Mouse (Mus musculus) liver, adult 2 months (tissue): ENCODE results near the gene Tbl1x. TPM values are rescaled to one million over a fixed set of nuclear protein-coding genes. Genes with fewer than 3 reads are reported as not detected.

Experiments used
- DNase-seq: peaks from one replicate; pipeline ENCODE4 v3.0.0-alpha.2; 2011; ENCODE audit warnings: low read depth, low spot score; ENCODE audit errors: extremely low read depth
- H3K27ac ChIP-seq: fragments of 200-500 bp; replicated peaks from 2 replicates; pipeline ENCODE4 v1.5.1; 2012; ENCODE audit warnings: low read depth, mild to moderate bottlenecking, control low read depth, inconsistent platforms, low read length; ENCODE audit not compliant: insufficient read depth
- H3K27me3 ChIP-seq: fragments of 200-500 bp; 2 replicates; pipeline ENCODE4 v1.6.1; 2012; ENCODE audit warnings: mild to moderate bottlenecking, moderate library complexity, low read length, inconsistent platforms; ENCODE audit not compliant: control insufficient read depth, insufficient read depth
- H3K36me3 ChIP-seq: fragments of 200-500 bp; 2 replicates; pipeline ENCODE4 v1.6.1; 2012; ENCODE audit warnings: low read length, inconsistent platforms; ENCODE audit not compliant: control insufficient read depth, insufficient read depth
- H3K4me1 ChIP-seq: fragments of 200-500 bp; 2 replicates; pipeline ENCODE4 v1.6.1; 2011; ENCODE audit warnings: low read length; ENCODE audit not compliant: control insufficient read depth, insufficient read depth
- H3K4me3 ChIP-seq: fragments of 200-500 bp; 2 replicates; pipeline ENCODE4 v1.5.1; 2011; ENCODE audit warnings: low read depth, mild to moderate bottlenecking, control low read depth, low read length, moderate library complexity; ENCODE audit not compliant: insufficient read depth
- H3K79me2 ChIP-seq: fragments of 200-500 bp; 2 replicates; pipeline ENCODE4 v1.6.1; 2012; ENCODE audit warnings: inconsistent platforms, mild to moderate bottlenecking, low read length, moderate library complexity; ENCODE audit not compliant: control insufficient read depth, insufficient read depth
- H3K9ac ChIP-seq: fragments of 200-500 bp; 2 replicates; pipeline ENCODE4 v1.6.1; 2012; ENCODE audit warnings: low read depth, mild to moderate bottlenecking, control low read depth, inconsistent platforms, low read length
- CTCF ChIP-seq: fragments of 200-500 bp; IDR thresholded peaks from 2 replicates; pipeline ENCODE4 v1.5.1; 2011; ENCODE audit warnings: low read depth, low read length, control low read depth
- POLR2A ChIP-seq: fragments of 200-500 bp; IDR thresholded peaks from 2 replicates; pipeline ENCODE4 v1.6.1; 2011; ENCODE audit warnings: low read length, control low read depth; ENCODE audit not compliant: insufficient read depth; ENCODE audit errors: extremely low read depth
- WGBS: fragments of 180-500 bp; shearing (Covaris S2); methylation state at CpG from one replicate; pipeline ENCODE4 v1.1.7; 2018; 5-methylcytosine and 5-hydroxymethylcytosine counted together
- polyA plus RNA-seq: library from polyadenylated mRNA; depleted of rRNA; stranded (reverse); fragments of >200 nt; gene quantifications from 2 replicates; pipeline ENCODE4 v1.2.3, GENCODE M21; 2012
- total RNA-seq: library from RNA; depleted of rRNA; stranded (reverse); fragments of >200 nt; gene quantifications from 2 replicates; pipeline ENCODE4 v1.2.3, GENCODE M21; 2014

Gene Tbl1x
- total and polyA plus RNA-seq, 2 experiments, result 10.2 to 16.2 TPM

DNA sequence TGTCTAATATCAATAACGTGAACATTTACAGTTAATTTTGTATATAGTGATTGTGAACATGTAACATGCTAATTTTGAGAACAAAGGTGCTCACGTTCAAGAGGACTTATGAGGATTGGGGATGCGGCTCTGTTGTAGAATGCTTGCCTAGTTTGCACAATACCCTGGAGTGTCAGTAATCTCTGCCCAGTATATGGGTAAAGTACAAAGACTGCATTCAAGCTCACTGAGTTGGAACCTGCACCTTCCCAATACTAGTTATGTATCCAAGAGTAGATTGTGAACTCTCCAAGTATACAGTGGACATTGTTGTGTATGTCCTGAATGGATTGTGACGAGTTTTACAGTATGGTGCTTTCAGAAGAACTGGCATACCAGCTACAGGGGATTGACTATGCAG lies 33.7 kb downstream of the Tbl1x start:
- H3K4me1 ChIP-seq, result peaks cover 8% of the 10 kb centered on the region; the same call in 1 of the 2 replicates
- DNase-seq, result peak; percentile 78

DNA sequence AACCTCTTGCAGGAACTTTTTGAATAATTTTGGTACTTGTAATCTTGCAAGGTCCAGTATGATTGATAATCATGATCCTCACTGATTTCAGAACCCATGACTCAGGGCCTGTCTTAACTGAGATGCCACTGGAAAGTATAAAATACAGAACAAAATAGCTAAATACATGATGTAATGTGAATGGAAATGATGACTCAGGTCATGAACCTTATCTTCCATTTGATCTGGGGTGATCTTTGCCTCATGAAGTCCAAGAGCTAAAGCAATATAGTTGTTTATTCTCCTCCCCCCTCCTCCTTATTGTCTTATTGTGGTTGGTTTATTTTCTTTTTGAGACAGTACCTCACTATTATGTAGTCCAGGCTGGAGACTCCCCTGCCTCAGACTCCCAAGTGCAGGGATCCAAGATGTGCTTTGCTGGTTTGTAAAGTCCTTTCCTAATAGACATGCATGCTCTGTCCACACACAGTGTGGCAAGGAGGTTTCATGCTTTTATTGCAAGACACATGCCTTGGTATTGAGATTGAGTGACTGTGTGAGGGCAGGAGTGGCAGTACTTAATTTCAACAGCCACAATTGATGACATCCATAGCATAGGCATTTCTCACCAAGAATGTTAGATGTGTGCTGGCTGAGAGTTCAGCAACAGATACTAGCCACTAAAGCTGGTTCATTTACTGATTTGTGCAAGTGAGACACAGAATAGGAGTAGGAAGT lies 34.7 kb downstream of the Tbl1x start:
- H3K4me3 ChIP-seq, result no peak overlapping the region
- H3K27ac ChIP-seq, result no peak overlapping the region
- DNase-seq, result peak; percentile 46
- peaks cover 19% of the 10 kb centered on the region; the same call in 1 of the 2 replicates for H3K79me2 ChIP-seq
- H3K27me3 ChIP-seq, result no peaks in the 10 kb centered on the region
- H3K9ac ChIP-seq, result no peak overlapping the region
- TF ChIP-seq CTCF (no peak), POLR2A (no peak)
- H3K36me3 ChIP-seq, result no peaks in the 10 kb centered on the region
- H3K4me1 ChIP-seq, result peaks cover 8% of the 10 kb centered on the region; the same call in 1 of the 2 replicates

More for the DNA sequence above, 33.7 kb downstream of the Tbl1x start:
- H3K36me3 ChIP-seq, result no peaks in the 10 kb centered on the region
- no peak overlapping the region for H3K9ac ChIP-seq
- H3K4me3 ChIP-seq, result no peak overlapping the region
- TF ChIP-seq POLR2A, result no peak
- TF ChIP-seq CTCF, result no peak
- 36% methylated on average over 4 of the region's 4 CpGs for WGBS
- no peaks in the 10 kb centered on the region for H3K27me3 ChIP-seq
- peaks cover 19% of the 10 kb centered on the region; the same call in 1 of the 2 replicates for H3K79me2 ChIP-seq
- H3K27ac ChIP-seq, result no peak overlapping the region; the same call in 1 of the 2 replicates

DNA sequence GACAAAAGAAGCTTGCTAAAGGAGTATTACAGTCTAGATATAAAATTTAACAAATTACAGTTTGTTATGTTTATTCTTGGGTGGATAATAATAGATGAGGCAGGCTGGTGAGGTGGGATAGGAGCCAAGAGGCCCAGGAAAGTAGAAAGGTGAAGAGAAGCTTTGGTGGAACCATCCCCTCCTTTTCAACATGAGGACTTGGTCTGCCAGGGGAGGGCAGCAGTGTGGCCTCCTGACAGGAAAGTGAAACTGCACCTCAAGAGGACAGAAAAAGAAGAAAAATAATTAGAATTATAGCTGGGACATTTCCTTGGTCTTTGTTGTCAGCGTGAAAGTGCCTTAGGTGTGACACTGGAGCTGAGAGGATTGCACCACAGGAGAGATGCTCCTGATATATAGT lies 35.6 kb downstream of the Tbl1x start:
- Histone ChIP-seq H3K4me3 (no peak overlapping the region), H3K36me3 (no peaks in the 10 kb centered on the region), H3K9ac (no peak overlapping the region), H3K27me3 (no peaks in the 10 kb centered on the region), H3K27ac (no peak overlapping the region), H3K4me1 (peaks cover 8% of the 10 kb centered on the region; the same call in 1 of the 2 replicates), H3K79me2 (peaks cover 19% of the 10 kb centered on the region; the same call in 1 of the 2 replicates)
- no peak for TF ChIP-seq POLR2A
- peak; percentile 10; the same call in 1 of the 2 replicates for TF ChIP-seq CTCF
- WGBS, result 70% methylated on average over 1 of the region's 1 CpGs
- DNase-seq, result no peak

DNA sequence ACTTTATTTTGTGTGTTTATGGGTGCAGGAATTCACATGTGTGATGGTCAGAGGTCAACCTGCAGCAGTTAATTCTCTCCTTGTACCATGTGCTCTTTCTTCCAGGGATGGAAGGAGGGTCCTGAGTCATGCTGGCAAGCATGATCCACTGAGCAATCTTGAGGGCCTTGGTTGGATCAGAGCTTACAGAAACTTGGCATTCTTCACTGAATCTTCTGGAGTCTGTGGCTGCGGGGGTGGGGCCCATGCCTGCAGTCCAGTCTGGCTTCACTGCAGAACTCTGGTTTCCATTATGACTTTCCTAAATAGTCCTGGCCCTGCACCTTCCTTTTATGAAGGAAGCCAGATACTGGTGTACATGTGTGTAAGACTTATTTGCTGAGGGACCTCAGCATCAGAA lies 38.1 kb downstream of the Tbl1x start:
- no peaks in the 10 kb centered on the region for H3K36me3 ChIP-seq
- TF ChIP-seq POLR2A (no peak), CTCF (no peak)
- no peak overlapping the region for H3K27ac ChIP-seq
- WGBS, result 92% methylated on average over 1 of the region's 1 CpGs
- H3K79me2 ChIP-seq, result peaks cover 19% of the 10 kb centered on the region; the same call in 1 of the 2 replicates
- DNase-seq, result no peak
- H3K4me1 ChIP-seq, result peaks cover 7% of the 10 kb centered on the region; the same call in 1 of the 2 replicates
- no peaks in the 10 kb centered on the region for H3K27me3 ChIP-seq
- no peak overlapping the region for H3K4me3 ChIP-seq
- no peak overlapping the region for H3K9ac ChIP-seq

DNA sequence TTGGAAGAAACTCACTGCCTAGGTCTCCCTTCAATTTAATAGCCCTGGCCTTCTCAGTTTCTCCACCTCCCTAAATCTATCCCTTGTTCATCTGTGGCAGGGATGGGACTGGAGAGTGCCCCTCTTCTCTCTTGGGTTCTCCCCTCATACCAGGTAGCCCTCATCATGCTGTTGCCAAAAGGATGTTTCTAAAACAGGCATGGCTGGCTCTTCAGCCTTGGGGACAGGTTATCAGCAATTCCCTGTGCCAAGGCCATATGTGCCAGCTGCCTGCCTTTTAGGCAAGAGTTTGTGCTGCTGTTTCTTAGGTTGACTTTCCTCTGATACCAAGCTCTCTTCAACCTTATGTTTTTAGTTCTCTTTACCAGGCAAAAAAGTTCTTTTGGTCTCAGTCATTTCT lies 39.6 kb downstream of the Tbl1x start:
- no peak overlapping the region for H3K4me3 ChIP-seq
- no peak for TF ChIP-seq CTCF
- no peak for TF ChIP-seq POLR2A
- H3K4me1 ChIP-seq, result no peaks in the 10 kb centered on the region; the same call in 1 of the 2 replicates
- no peak for DNase-seq
- no peaks in the 10 kb centered on the region for H3K27me3 ChIP-seq
- no peak overlapping the region for H3K27ac ChIP-seq
- no peaks in the 10 kb centered on the region for H3K36me3 ChIP-seq
- no peak overlapping the region for H3K9ac ChIP-seq
- H3K79me2 ChIP-seq, result peaks cover 19% of the 10 kb centered on the region; the same call in 1 of the 2 replicates

DNA sequence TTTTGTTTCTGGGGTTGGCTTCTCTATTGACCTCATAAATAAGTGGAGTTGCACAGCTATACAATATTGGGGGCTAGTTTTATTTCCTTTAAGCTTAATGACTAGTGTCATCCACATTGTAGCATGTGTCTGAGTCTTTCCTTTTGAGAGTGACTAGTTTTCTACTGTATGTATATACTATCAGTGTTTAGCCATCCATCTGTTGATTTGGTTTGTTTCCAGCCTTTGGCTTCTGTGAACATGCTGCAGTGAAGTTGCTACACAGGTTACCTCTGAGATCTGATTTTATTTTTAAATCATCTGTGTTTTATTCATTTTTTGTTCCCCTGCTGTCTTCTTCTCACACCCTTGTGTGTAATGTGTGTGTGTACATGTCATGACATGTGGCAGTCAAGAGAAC lies 40.5 kb downstream of the Tbl1x start:
- H3K27ac ChIP-seq, result no peak overlapping the region
- no peak overlapping the region for H3K9ac ChIP-seq
- TF ChIP-seq CTCF, result no peak
- TF ChIP-seq POLR2A, result no peak
- no peaks in the 10 kb centered on the region for H3K4me1 ChIP-seq
- H3K4me3 ChIP-seq, result no peak overlapping the region
- H3K27me3 ChIP-seq, result no peaks in the 10 kb centered on the region
- H3K36me3 ChIP-seq, result no peaks in the 10 kb centered on the region
- DNase-seq, result no peak
- peaks cover 13% of the 10 kb centered on the region; the same call in 1 of the 2 replicates for H3K79me2 ChIP-seq
